Mouse (Mus musculus): ENCODE measurements around the gene Myct1. TPM values are rescaled to one million over a fixed set of nuclear protein-coding genes. Genes with fewer than 3 reads are reported as not detected.

The Myct1 gene
- polyA plus RNA-seq, 1 experiment from 2014 or later = 4.9 TPM

DNA sequence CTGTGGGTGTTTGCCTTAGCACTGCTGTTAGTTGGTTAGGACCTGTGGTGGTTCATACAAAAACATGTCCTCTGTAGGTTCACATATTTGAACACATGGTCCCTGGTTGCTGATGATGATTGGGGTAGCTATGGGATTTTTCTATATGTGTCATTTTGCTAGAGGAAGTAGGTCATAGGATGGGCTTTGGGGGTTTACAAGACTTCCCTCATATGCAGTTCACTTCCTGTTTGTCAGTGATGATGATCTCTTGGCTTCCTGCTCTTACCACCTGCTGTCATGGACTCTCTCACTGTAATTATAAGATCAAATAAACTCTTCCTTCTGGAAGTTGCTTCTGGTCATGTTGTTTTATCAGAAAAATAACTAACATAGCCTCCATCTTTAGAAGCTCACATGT, 34.8 kb upstream of the Myct1 start:
- ATAC-seq (replicated peaks; ENCODE audit: insufficient number of reproducible peaks, low FRiP score, low TSS enrichment, low read depth) = no peak
- Histone ChIP-seq H3K36me3 (replicated peaks; ENCODE audit: control insufficient read depth, insufficient read depth, low read depth, low read length) (no peaks in the 10 kb centered on the region), H3K4me1 (ENCODE audit: control insufficient read depth, insufficient read depth, low read length) (no peaks in the 10 kb centered on the region), H3K9ac (replicated peaks; ENCODE audit: low read length) (no peak overlapping the region), H3K9me3 (replicated peaks; ENCODE audit: control insufficient read depth, low read length) (no peaks in the 10 kb centered on the region), H3K27ac (replicated peaks; ENCODE audit: low read depth, low read length) (no peak overlapping the region), H3K4me3 (ENCODE audit: low read depth, low read length) (no peak overlapping the region), H3K27me3 (ENCODE audit: control insufficient read depth, insufficient read depth, low read length) (no peaks in the 10 kb centered on the region), H3K4me2 (ENCODE audit: low read depth, low read length) (no peak overlapping the region)
- no peak for DNase-seq (ENCODE audit: low spot score)

DNA sequence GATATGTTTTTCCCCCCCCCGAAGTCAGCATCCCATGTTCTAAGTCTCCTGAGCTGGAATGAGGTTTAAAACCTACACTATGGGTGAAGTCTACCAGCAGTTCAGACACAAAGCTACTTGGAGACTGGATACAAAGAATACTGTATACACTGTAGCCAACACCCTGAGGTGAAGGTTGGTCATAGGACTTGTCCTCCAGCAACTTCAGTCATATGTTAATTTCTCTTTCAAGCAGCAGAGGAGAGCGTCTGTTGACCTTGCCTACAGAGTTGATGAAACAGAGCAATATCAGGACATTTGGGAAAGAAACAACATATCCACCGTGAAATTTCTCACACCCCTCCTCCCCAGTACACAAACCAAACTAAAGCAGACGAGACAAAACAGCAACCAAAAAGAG, 33.0 kb upstream of the Myct1 start:
- ATAC-seq (replicated peaks; ENCODE audit: insufficient number of reproducible peaks, low FRiP score, low TSS enrichment, low read depth) (no peak), DNase-seq (ENCODE audit: low spot score) (no peak)
- Histone ChIP-seq H3K27me3 (ENCODE audit: control insufficient read depth, insufficient read depth, low read length) (no peaks in the 10 kb centered on the region), H3K9me3 (replicated peaks; ENCODE audit: control insufficient read depth, low read length) (no peaks in the 10 kb centered on the region), H3K9ac (replicated peaks; ENCODE audit: low read length) (no peak overlapping the region), H3K36me3 (replicated peaks; ENCODE audit: control insufficient read depth, insufficient read depth, low read depth, low read length) (no peaks in the 10 kb centered on the region), H3K4me3 (ENCODE audit: low read depth, low read length) (no peak overlapping the region), H3K4me2 (ENCODE audit: low read depth, low read length) (no peak overlapping the region), H3K27ac (replicated peaks; ENCODE audit: low read depth, low read length) (no peak overlapping the region), H3K4me1 (ENCODE audit: control insufficient read depth, insufficient read depth, low read length) (no peaks in the 10 kb centered on the region)
- 77% methylated on average over 4 of the region's 4 CpGs for WGBS

DNA sequence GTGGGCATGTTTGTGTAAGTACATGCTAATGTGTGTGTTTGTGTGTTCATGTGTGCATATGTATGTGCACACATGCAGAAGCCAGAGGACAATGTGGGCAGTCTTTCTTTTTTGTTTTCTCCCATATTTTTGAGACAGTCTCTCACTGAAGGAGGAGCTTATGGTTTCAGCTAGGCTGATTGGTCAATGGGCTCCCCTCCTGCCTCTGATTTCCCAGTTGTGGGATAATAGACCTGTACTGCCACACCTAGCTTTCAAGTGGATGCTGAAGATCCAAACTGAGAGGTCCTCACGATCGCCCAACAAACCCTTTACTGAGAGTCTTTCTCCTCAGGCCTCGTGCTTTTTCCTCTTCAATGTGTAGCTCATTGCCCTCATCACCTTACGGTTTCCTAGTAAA, 31.9 kb upstream of the Myct1 start:
- H3K9me3 ChIP-seq (replicated peaks; ENCODE audit: control insufficient read depth, low read length) = no peaks in the 10 kb centered on the region
- H3K27me3 ChIP-seq (ENCODE audit: control insufficient read depth, insufficient read depth, low read length) = no peaks in the 10 kb centered on the region
- H3K4me2 ChIP-seq (ENCODE audit: low read depth, low read length) = no peak overlapping the region
- H3K27ac ChIP-seq (replicated peaks; ENCODE audit: low read depth, low read length) = no peak overlapping the region
- no peaks in the 10 kb centered on the region for H3K36me3 ChIP-seq (replicated peaks; ENCODE audit: control insufficient read depth, insufficient read depth, low read depth, low read length)
- H3K9ac ChIP-seq (replicated peaks; ENCODE audit: low read length) = no peak overlapping the region
- DNase-seq (ENCODE audit: low spot score) (no peak), ATAC-seq (replicated peaks; ENCODE audit: insufficient number of reproducible peaks, low FRiP score, low TSS enrichment, low read depth) (no peak)
- no peaks in the 10 kb centered on the region for H3K4me1 ChIP-seq (ENCODE audit: control insufficient read depth, insufficient read depth, low read length)
- no peak overlapping the region for H3K4me3 ChIP-seq (ENCODE audit: low read depth, low read length)
- WGBS = 85% methylated on average over 4 of the region's 4 CpGs

DNA sequence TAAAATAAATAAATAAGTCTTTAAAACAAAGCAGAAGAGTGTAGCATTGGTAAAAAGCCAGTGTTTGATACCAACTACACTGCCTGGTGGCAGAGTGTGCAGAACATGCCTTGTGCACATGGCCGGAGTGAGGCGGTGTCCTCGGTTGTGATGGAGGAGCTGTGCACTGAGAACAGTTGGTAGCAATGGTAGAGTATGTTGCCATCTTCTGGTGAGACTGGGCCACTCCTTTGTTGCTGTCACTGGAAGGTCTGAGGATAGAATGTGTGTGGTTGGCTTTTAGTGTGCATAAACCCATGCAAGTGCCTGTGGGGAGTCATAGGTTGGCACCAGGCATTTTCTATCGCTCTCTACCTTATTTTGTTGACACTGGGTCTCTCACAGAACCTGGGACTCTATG, 24.6 kb upstream of the Myct1 start:
- H3K4me3 ChIP-seq (ENCODE audit: low read depth, low read length) = no peak overlapping the region
- H3K9me3 ChIP-seq (replicated peaks; ENCODE audit: control insufficient read depth, low read length) = no peaks in the 10 kb centered on the region
- DNase-seq (ENCODE audit: low spot score) (no peak), ATAC-seq (replicated peaks; ENCODE audit: insufficient number of reproducible peaks, low FRiP score, low TSS enrichment, low read depth) (no peak)
- no peaks in the 10 kb centered on the region for H3K36me3 ChIP-seq (replicated peaks; ENCODE audit: control insufficient read depth, insufficient read depth, low read depth, low read length)
- no peak overlapping the region for H3K4me2 ChIP-seq (ENCODE audit: low read depth, low read length)
- no peaks in the 10 kb centered on the region for H3K27me3 ChIP-seq (ENCODE audit: control insufficient read depth, insufficient read depth, low read length)
- 85% methylated on average over 4 of the region's 4 CpGs for WGBS
- H3K9ac ChIP-seq (replicated peaks; ENCODE audit: low read length) = no peak overlapping the region
- H3K4me1 ChIP-seq (ENCODE audit: control insufficient read depth, insufficient read depth, low read length) = no peaks in the 10 kb centered on the region
- H3K27ac ChIP-seq (replicated peaks; ENCODE audit: low read depth, low read length) = no peak overlapping the region

DNA sequence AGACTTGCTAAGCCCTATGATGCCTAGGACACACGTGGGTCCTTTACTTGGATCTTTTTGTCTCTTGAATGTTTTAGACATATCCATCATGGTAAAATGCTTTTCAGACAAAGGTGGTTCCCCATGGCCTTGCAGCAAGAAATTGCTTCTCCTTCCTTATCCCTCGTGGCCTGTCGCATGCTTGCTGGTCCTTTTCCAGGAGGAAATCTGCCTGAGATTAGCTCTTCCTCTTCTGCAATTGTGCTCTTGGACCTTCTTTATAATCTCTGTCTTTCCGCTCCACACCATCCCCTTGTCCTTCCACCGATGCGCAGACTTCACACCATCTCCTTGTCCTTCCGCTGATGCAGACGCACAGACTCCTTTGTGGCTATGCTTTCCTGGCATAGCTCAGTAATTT, 23.5 kb upstream of the Myct1 start:
- ATAC-seq (replicated peaks; ENCODE audit: insufficient number of reproducible peaks, low FRiP score, low TSS enrichment, low read depth) = no peak
- no peaks in the 10 kb centered on the region for H3K27me3 ChIP-seq (ENCODE audit: control insufficient read depth, insufficient read depth, low read length)

DNA sequence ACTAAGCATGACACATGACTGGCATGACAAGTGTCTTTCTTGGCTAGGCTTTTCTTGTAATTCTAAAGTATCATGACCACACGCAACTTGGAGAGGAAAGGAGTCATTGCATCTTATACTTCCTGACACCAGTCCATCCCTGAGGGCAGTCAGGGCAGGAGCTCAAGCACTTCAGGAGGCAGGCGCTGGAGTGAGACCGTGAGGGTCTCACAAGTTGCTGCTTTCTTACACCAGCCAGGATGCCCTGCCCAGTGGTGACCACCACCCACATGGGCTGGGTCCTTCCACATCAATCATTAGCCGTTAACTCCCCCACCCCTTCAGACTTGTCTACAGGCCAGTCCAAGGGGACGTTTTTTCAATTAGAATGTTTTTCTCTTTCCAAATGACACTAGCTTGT, 22.2 kb upstream of the Myct1 start:
- no peaks in the 10 kb centered on the region for H3K4me1 ChIP-seq (ENCODE audit: control insufficient read depth, insufficient read depth, low read length)
- no peak overlapping the region for H3K4me2 ChIP-seq (ENCODE audit: low read depth, low read length)
- no peak overlapping the region for H3K4me3 ChIP-seq (ENCODE audit: low read depth, low read length)
- H3K27ac ChIP-seq (replicated peaks; ENCODE audit: low read depth, low read length) = no peak overlapping the region
- no peak for DNase-seq (ENCODE audit: low spot score)
- WGBS = 70% methylated on average over 5 of the region's 5 CpGs
- H3K9me3 ChIP-seq (replicated peaks; ENCODE audit: control insufficient read depth, low read length) = no peaks in the 10 kb centered on the region
- H3K9ac ChIP-seq (replicated peaks; ENCODE audit: low read length) = no peak overlapping the region
- H3K27me3 ChIP-seq (ENCODE audit: control insufficient read depth, insufficient read depth, low read length) = no peaks in the 10 kb centered on the region
- ATAC-seq (replicated peaks; ENCODE audit: insufficient number of reproducible peaks, low FRiP score, low TSS enrichment, low read depth) = no peak
- H3K36me3 ChIP-seq (replicated peaks; ENCODE audit: control insufficient read depth, insufficient read depth, low read depth, low read length) = no peaks in the 10 kb centered on the region

More for the DNA sequence above, 23.5 kb upstream of the Myct1 start:
- no peaks in the 10 kb centered on the region for H3K9me3 ChIP-seq (replicated peaks; ENCODE audit: control insufficient read depth, low read length)
- no peak overlapping the region for H3K4me2 ChIP-seq (ENCODE audit: low read depth, low read length)
- H3K4me3 ChIP-seq (ENCODE audit: low read depth, low read length) = no peak overlapping the region
- WGBS = 86% methylated on average over 8 of the region's 8 CpGs
- H3K9ac ChIP-seq (replicated peaks; ENCODE audit: low read length) = no peak overlapping the region
- no peak overlapping the region for H3K27ac ChIP-seq (replicated peaks; ENCODE audit: low read depth, low read length)
- DNase-seq (ENCODE audit: low spot score) = no peak
- no peaks in the 10 kb centered on the region for H3K4me1 ChIP-seq (ENCODE audit: control insufficient read depth, insufficient read depth, low read length)
- no peaks in the 10 kb centered on the region for H3K36me3 ChIP-seq (replicated peaks; ENCODE audit: control insufficient read depth, insufficient read depth, low read depth, low read length)

DNA sequence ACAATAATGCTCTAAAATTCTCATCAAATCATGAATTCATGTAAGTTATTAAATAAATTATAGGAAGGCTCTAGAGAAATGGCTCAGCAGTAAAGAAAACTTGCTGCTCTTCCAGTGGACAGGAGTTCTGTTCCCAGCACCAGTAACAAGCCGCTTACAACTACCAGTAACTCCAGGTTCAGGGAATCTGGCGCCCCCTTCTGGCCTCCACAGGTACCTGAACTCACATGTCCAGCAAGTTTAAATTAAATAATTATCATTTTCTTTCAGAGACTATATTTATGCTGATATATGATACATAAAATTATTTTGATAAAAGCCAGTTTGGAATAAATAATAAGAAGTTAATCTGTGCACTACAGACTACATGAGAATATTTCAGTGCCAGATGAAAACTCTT, 20.2 kb upstream of the Myct1 start:
- DNase-seq (ENCODE audit: low spot score) (no peak), ATAC-seq (replicated peaks; ENCODE audit: insufficient number of reproducible peaks, low FRiP score, low TSS enrichment, low read depth) (no peak)
- H3K4me3 ChIP-seq (ENCODE audit: low read depth, low read length) = no peak overlapping the region
- H3K9ac ChIP-seq (replicated peaks; ENCODE audit: low read length) = no peak overlapping the region
- no peaks in the 10 kb centered on the region for H3K36me3 ChIP-seq (replicated peaks; ENCODE audit: control insufficient read depth, insufficient read depth, low read depth, low read length)
- no peaks in the 10 kb centered on the region for H3K4me1 ChIP-seq (ENCODE audit: control insufficient read depth, insufficient read depth, low read length)
- H3K27me3 ChIP-seq (ENCODE audit: control insufficient read depth, insufficient read depth, low read length) = no peaks in the 10 kb centered on the region
- no peak overlapping the region for H3K4me2 ChIP-seq (ENCODE audit: low read depth, low read length)
- no peak overlapping the region for H3K27ac ChIP-seq (replicated peaks; ENCODE audit: low read depth, low read length)
- 55% methylated on average over 2 of the region's 2 CpGs for WGBS
- no peaks in the 10 kb centered on the region for H3K9me3 ChIP-seq (replicated peaks; ENCODE audit: control insufficient read depth, low read length)

DNA sequence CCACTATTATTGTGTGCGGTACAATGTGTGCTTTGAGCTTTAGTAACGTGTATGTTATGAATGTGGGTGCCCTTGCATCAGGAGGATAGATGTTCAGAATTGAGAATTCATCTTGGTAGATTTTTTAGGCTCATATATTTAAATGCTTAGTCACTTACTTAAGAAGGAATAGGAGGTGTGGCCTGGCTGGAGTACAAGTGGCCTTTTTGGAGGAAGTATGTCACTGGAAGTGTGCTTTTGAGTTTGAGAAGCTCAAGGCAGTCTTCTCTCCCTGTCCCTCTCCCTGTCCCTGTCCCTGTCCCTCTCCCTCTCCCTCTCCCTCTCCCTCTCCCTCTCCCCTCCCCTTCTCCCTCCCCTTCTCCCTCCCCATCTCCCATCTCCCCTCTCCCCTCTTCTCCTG, 2.5 kb upstream of the Myct1 start:
- Histone ChIP-seq H3K4me2 (ENCODE audit: low read depth, low read length) (no peak overlapping the region), H3K4me1 (ENCODE audit: control insufficient read depth, insufficient read depth, low read length) (no peaks in the 10 kb centered on the region), H3K9ac (replicated peaks; ENCODE audit: low read length) (no peak overlapping the region), H3K9me3 (replicated peaks; ENCODE audit: control insufficient read depth, low read length) (no peaks in the 10 kb centered on the region), H3K4me3 (ENCODE audit: low read depth, low read length) (no peak overlapping the region), H3K36me3 (replicated peaks; ENCODE audit: control insufficient read depth, insufficient read depth, low read depth, low read length) (no peaks in the 10 kb centered on the region), H3K27me3 (ENCODE audit: control insufficient read depth, insufficient read depth, low read length) (no peaks in the 10 kb centered on the region), H3K27ac (replicated peaks; ENCODE audit: low read depth, low read length) (no peak overlapping the region)
- 88% methylated on average over 2 of the region's 2 CpGs for WGBS
- DNase-seq (ENCODE audit: low spot score) (no peak), ATAC-seq (replicated peaks; ENCODE audit: insufficient number of reproducible peaks, low FRiP score, low TSS enrichment, low read depth) (no peak)

DNA sequence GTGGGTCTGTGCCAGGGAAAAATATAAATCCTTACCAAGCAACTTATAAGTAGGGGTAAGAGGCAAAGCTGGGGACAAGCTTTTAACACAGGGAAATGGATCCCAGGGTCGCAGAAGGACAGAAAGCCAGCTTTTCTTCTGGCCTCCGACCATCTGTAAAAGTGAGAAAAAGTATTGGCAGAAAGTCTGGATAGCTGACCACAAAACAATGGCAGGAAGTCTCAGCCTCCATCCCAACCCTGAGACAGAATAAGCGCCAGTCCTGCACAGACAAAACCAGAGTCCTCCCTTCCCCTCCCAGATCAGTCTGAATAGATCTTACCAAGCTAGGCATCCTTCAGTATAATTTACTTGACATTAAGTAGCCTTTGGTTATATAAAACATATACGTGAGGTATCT, 1.6 kb upstream of the Myct1 start:
- Histone ChIP-seq H3K4me2 (ENCODE audit: low read depth, low read length) (no peak overlapping the region), H3K4me1 (ENCODE audit: control insufficient read depth, insufficient read depth, low read length) (no peaks in the 10 kb centered on the region), H3K27me3 (ENCODE audit: control insufficient read depth, insufficient read depth, low read length) (no peaks in the 10 kb centered on the region), H3K4me3 (ENCODE audit: low read depth, low read length) (no peak overlapping the region), H3K27ac (replicated peaks; ENCODE audit: low read depth, low read length) (no peak overlapping the region), H3K36me3 (replicated peaks; ENCODE audit: control insufficient read depth, insufficient read depth, low read depth, low read length) (no peaks in the 10 kb centered on the region), H3K9me3 (replicated peaks; ENCODE audit: control insufficient read depth, low read length) (no peaks in the 10 kb centered on the region), H3K9ac (replicated peaks; ENCODE audit: low read length) (no peak overlapping the region)
- WGBS = 81% methylated on average over 4 of the region's 4 CpGs
- DNase-seq (ENCODE audit: low spot score) (no peak), ATAC-seq (replicated peaks; ENCODE audit: insufficient number of reproducible peaks, low FRiP score, low TSS enrichment, low read depth) (no peak)
